Mouse (Mus musculus) lung, embryonic 14.5 days (tissue): Measurements from ENCODE around the gene Nkiras1. TPM values are rescaled to one million over a fixed set of nuclear protein-coding genes. Genes with fewer than 3 reads are reported as not detected.
"Not testable (repeated sequence)": the region's sequence is repeated elsewhere in the genome, so short reads cannot be mapped to it uniquely, and the experiment has no call there.

Source experiments
- ATAC-seq: fragments of 200-750 bp; cut with Nextera tagmentation; 2 replicates; pipeline ENCODE4 v1.8.0; 2017; ENCODE audit warnings: mild to moderate bottlenecking, moderate TSS enrichment, moderate library complexity; ENCODE audit not compliant: insufficient read depth
- DNase-seq: peaks from one replicate; pipeline ENCODE4 v3.0.0-alpha.2; 2015
- H3K27ac ChIP-seq: fragments of 300-500 bp; sonication (generic); 2 replicates; pipeline ENCODE4 v1.5.1; 2014; ENCODE audit warnings: low read depth, mild to moderate bottlenecking, moderate library complexity
- H3K27me3 ChIP-seq: fragments of 300-500 bp; sonication (generic); 2 replicates; pipeline ENCODE4 v1.6.1; 2014; ENCODE audit warnings: low read length, control low read depth; ENCODE audit not compliant: insufficient read depth
- H3K36me3 ChIP-seq: fragments of 300-500 bp; sonication (generic); 2 replicates; pipeline ENCODE4 v1.6.1; 2014; ENCODE audit warnings: control low read depth; ENCODE audit not compliant: insufficient read depth
- H3K4me1 ChIP-seq: fragments of 300-500 bp; sonication (generic); 2 replicates; pipeline ENCODE4 v1.6.1; 2014; ENCODE audit warnings: antibody characterized with exemption, control low read depth; ENCODE audit not compliant: insufficient read depth
- H3K4me2 ChIP-seq: fragments of 300-500 bp; sonication (generic); 2 replicates; pipeline ENCODE4 v1.6.1; 2014; ENCODE audit warnings: mild to moderate bottlenecking
- H3K4me3 ChIP-seq: fragments of 300-500 bp; sonication (generic); 2 replicates; pipeline ENCODE4 v1.5.1; 2014; ENCODE audit warnings: low read depth, low read length
- H3K9ac ChIP-seq: fragments of 300-500 bp; sonication (generic); 2 replicates; pipeline ENCODE4 v1.6.1; 2014
- H3K9me3 ChIP-seq: fragments of 300-500 bp; sonication (generic); 2 replicates; pipeline ENCODE4 v1.6.1; 2016; ENCODE audit warnings: low read depth, low read length, control low read depth
- CTCF ChIP-seq: IDR thresholded peaks from 2 replicates; pipeline ENCODE4 v1.5.1; 2016; ENCODE audit warnings: antibody characterized with exemption, low read depth
- WGBS: fragments of 180-500 bp; shearing (Covaris S2); extraction: QIAGEN DNeasy Blood & Tissue Kit; methylation state at CpG from one replicate; pipeline ENCODE4 v1.1.7; 2014; 5-methylcytosine and 5-hydroxymethylcytosine counted together
- polyA plus RNA-seq: library from polyadenylated mRNA; unstranded; fragments of >200 nt; fragmentation: Nextera tagmentation; extraction: Ambion mirVana; gene quantifications from 2 replicates; pipeline ENCODE4 v1.2.1, GENCODE M21; 2014

Gene Nkiras1
- polyA plus RNA-seq, 1 experiment from 2014 or later, result 12.8 TPM

DNA sequence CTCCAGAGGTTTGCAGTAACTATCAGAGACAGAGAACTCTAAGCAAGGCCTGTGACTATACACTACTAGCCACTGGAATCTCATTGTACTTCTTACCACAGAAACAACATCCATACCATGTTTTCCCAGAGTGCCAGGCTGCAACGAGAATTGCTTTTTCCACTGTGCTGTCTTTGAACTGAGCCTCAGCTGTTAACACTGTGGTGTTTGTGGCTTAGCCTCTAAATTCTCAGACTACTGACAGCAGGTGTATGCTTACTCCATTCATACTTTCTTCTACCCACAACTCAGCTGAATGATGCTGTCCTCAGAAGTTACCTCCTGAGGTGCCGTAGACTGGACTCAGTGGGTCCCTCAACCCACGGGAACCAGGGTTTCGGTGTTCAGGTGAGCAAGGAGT lies 29.1 kb upstream of the Nkiras1 start:
- H3K9ac ChIP-seq, result no peak overlapping the region
- no peaks in the 10 kb centered on the region for H3K4me1 ChIP-seq
- no peak overlapping the region for H3K27ac ChIP-seq
- no peak for ATAC-seq
- no peak overlapping the region for H3K4me2 ChIP-seq
- H3K4me3 ChIP-seq, result no peak overlapping the region
- H3K27me3 ChIP-seq, result no peaks in the 10 kb centered on the region
- no peak for TF ChIP-seq CTCF
- no peaks in the 10 kb centered on the region for H3K36me3 ChIP-seq
- H3K9me3 ChIP-seq, result no peaks in the 10 kb centered on the region
- 86% methylated on average over 4 of the region's 4 CpGs for WGBS
- DNase-seq, result no peak

DNA sequence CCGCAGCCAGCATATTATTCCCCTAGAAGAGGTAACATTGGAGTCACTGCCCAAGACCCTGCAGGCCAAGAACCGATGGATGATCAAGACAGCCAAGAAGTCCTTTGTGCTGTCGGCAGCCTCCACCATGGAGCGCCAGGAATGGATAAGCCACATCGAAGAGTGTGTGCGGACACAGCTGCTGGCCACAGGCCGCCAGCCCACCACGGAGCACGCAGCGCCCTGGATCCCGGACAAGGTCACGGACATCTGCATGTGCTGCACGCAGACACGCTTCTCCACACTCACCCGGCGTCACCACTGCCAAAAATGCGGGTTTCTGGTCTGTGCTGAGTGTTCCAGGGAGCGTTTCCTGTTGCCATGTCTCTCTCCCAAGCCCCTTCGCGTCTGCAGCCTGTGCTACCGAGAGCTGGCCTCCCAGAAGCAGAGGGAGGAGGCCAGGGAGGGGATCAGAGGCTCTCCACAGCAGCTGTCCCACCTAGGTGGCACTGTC lies 28.3 kb upstream of the Nkiras1 start:
- 77% methylated on average over 21 of the region's 21 CpGs for WGBS

DNA sequence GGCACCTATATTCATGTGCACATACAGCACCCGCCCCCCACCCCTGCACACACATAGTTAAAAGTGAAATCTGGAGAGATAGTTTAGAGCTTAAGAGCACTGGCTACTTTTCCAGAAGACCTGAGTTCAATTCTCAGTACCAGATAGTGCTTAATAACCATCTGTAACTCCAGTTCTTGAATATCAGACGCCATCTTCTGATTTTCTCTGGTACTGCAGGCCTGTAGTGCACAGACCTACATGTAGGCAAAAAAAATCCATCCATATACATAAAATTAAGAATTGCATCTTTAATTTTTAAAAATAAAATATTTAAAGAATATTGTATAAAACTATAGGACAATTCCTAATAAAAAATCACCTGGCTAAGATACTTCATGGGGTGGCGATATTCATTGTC lies 9.7 kb upstream of the Nkiras1 start:
- DNase-seq, result no peak
- no peak overlapping the region for H3K27ac ChIP-seq
- no peak overlapping the region for H3K4me2 ChIP-seq
- no peak overlapping the region for H3K4me3 ChIP-seq
- H3K9ac ChIP-seq, result no peak overlapping the region
- 85% methylated on average over 3 of the region's 3 CpGs for WGBS
- no peaks in the 10 kb centered on the region for H3K36me3 ChIP-seq
- H3K27me3 ChIP-seq, result no peaks in the 10 kb centered on the region
- TF ChIP-seq CTCF, result no peak
- H3K4me1 ChIP-seq, result no peaks in the 10 kb centered on the region
- H3K9me3 ChIP-seq, result no peaks in the 10 kb centered on the region
- ATAC-seq, result no peak

More for the DNA sequence above, 28.3 kb upstream of the Nkiras1 start:
- H3K4me2 ChIP-seq, result no peak overlapping the region
- no peaks in the 10 kb centered on the region for H3K27me3 ChIP-seq
- TF ChIP-seq CTCF, result no peak
- no peak overlapping the region for H3K9ac ChIP-seq
- H3K36me3 ChIP-seq, result no peaks in the 10 kb centered on the region
- H3K4me1 ChIP-seq, result no peaks in the 10 kb centered on the region
- DNase-seq, result no peak
- H3K27ac ChIP-seq, result no peak overlapping the region
- no peaks in the 10 kb centered on the region for H3K9me3 ChIP-seq
- no peak for ATAC-seq
- H3K4me3 ChIP-seq, result no peak overlapping the region

DNA sequence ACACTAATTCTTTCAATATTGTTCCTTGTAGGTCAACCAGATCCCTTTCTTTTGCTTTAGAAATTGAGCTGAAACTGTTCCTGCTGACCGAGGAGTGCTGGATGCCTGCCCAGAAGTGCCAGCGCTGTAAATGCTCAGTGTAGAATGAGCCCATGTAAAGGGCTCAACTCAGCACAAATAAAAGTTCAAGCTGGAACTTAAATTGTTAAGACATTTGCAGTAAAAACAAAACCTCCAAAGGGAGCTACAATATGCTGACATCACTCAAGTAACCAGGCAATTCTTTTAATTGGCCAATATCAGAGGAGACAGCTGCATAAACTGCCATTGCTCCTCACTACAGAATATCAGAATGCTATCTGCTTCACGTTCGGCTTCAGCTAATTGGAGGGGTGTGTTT lies 7.5 kb upstream of the Nkiras1 start:
- Histone ChIP-seq H3K9ac (peak overlapping the region; percentile 8; the same call in 1 of the 2 replicates), H3K27ac (peak overlapping the region; percentile 26; the same call in 1 of the 2 replicates), H3K4me3 (no peak overlapping the region), H3K36me3 (peaks cover 20% of the 10 kb centered on the region), H3K4me1 (no peaks in the 10 kb centered on the region), H3K9me3 (no peaks in the 10 kb centered on the region), H3K27me3 (no peaks in the 10 kb centered on the region), H3K4me2 (0 out of 2 replicates have a peak overlapping the region, but pooled peaks have one; percentile 7)
- peak; percentile 64 for DNase-seq
- peak; percentile 33; the same call in 1 of the 2 replicates for ATAC-seq
- 44% methylated on average over 4 of the region's 4 CpGs for WGBS
- no peak for TF ChIP-seq CTCF

DNA sequence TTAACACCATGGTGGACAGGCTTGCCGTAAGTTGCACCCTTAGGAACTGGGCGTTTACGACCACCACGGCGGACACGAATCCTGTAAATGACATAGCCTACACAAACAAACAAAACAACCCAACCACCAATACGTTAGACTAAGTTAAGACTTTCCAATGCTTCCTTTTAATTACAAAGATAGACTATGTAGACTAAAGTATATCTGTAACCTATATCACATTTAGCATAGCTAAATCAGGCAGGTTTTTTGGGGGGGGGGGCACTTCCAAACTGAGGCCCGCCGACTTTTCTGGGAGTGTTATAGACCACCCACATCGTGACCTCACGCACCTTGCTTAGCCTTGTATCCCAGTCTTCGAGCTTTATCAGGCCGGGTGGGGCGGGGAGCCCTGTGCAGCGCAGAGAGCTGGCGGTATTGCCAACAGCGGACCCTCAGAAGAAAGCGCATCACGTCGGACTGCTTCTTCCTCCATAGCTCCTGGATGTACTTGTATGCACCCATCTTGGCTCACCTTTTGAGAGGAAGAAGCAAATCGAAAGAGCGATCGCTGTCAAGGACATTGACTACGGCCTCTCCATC lies 898 bp upstream of the Nkiras1 start:
- ATAC-seq, H3K27me3 ChIP-seq, H3K9me3 ChIP-seq, H3K4me1 ChIP-seq: not testable (repeated sequence)
- H3K4me3 ChIP-seq, result peak overlapping the region; percentile 89
- peak overlapping the region; percentile 62 for H3K4me2 ChIP-seq
- peak overlapping the region; percentile 95 for H3K9ac ChIP-seq
- DNase-seq, result peak; percentile 39
- WGBS, result 1% methylated on average over 24 of the region's 24 CpGs
- peaks cover 30% of the 10 kb centered on the region for H3K36me3 ChIP-seq
- peak overlapping the region; percentile 85 for H3K27ac ChIP-seq

DNA sequence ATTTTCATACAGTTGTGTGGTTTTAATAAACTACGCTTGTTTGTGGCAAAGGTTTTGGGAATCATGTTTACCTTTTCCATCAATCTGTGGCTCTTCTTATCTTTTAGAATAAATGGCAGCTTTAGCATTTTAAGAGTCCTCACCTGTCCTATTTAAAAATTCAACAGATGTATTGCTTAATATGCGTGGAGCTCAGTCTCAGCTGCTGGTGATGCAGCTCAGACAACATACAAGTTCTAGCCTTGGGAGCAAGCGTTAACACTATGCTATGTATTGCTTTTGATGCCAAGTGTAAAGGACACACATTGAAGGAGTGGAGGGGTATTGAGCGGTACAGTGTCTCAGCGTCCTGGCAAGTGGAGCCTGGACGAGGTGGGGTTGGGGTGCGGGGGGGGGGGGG lies 730 bp downstream of the Nkiras1 start:
- peak overlapping the region; percentile 72 for H3K4me2 ChIP-seq
- DNase-seq (no peak), ATAC-seq (no peak)
- peak overlapping the region; percentile 95 for H3K9ac ChIP-seq
- H3K9me3 ChIP-seq, result no peaks in the 10 kb centered on the region
- no peak for TF ChIP-seq CTCF
- 10% methylated on average over 7 of the region's 7 CpGs for WGBS
- H3K4me1 ChIP-seq, result no peaks in the 10 kb centered on the region
- H3K4me3 ChIP-seq, result peak overlapping the region; percentile 89
- no peak overlapping the region for H3K27ac ChIP-seq
- peaks cover 27% of the 10 kb centered on the region for H3K36me3 ChIP-seq
- no peaks in the 10 kb centered on the region for H3K27me3 ChIP-seq

DNA sequence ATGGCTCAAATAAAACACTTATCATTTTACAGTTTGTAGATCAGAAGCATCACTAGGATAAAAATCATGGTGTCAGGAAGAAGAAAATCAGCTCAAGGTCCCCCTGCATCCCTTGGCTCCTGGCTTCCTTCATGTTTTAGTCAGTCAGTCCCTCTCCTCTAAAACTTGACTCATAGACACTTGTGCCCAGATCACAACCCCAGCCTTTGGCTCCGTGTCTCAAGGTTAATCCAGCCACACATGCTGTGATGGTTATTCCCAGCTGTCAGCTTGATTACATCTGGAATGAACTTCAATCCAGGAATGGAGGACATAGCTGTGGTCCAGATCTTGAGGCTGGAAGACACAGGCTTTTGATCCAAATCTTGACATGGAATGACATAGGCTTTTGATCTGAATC lies 3.6 kb downstream of the Nkiras1 start:
- TF ChIP-seq CTCF, result no peak
- Histone ChIP-seq H3K9me3 (no peaks in the 10 kb centered on the region), H3K27me3 (no peaks in the 10 kb centered on the region), H3K27ac (no peak overlapping the region), H3K4me3 (no peak overlapping the region), H3K36me3 (peaks cover 25% of the 10 kb centered on the region), H3K9ac (no peak overlapping the region), H3K4me1 (no peaks in the 10 kb centered on the region), H3K4me2 (no peak overlapping the region)
- ATAC-seq, result no peak
- 82% methylated on average over 1 of the region's 1 CpGs for WGBS
- no peak for DNase-seq
